Mouse (Mus musculus): ENCODE measurements around the gene Mical3. TPM values are rescaled to one million over a fixed set of nuclear protein-coding genes. Genes with fewer than 3 reads are reported as not detected.

Gene Mical3
- polyA plus RNA-seq, 1 experiment, result 67.4 TPM

GRCm38 (mm10) chr6:120955215-120955614 lies 175.6 kb downstream of the Mical3 start:
- Histone ChIP-seq H3K4me1 (ENCODE audit: control insufficient read depth, insufficient read depth, low read length) (peaks cover 5% of the 10 kb centered on the region), H3K27ac (ENCODE audit: insufficient read depth, low read length) (0 out of 2 replicates have a peak overlapping the region, but pooled peaks have one; percentile 44), H3K4me3 (ENCODE audit: insufficient read depth, low read length) (no peak overlapping the region)
- TF ChIP-seq POLR2A (IDR thresholded peaks at IDR 0.05; ENCODE audit: extremely low read depth, insufficient read depth, low read length), result no peak
- no peak for TF ChIP-seq CTCF (IDR thresholded peaks at IDR 0.05; ENCODE audit: extremely low read depth, insufficient read depth, low read length)

GRCm38 (mm10) chr6:120954241-120954640 lies 176.6 kb downstream of the Mical3 start:
- no peak overlapping the region for H3K4me3 ChIP-seq (ENCODE audit: insufficient read depth, low read length)
- TF ChIP-seq POLR2A (IDR thresholded peaks at IDR 0.05; ENCODE audit: extremely low read depth, insufficient read depth, low read length) (no peak), CTCF (IDR thresholded peaks at IDR 0.05; ENCODE audit: extremely low read depth, insufficient read depth, low read length) (no peak)
- peaks cover 3% of the 10 kb centered on the region; the same call in 1 of the 2 replicates for H3K4me1 ChIP-seq (ENCODE audit: control insufficient read depth, insufficient read depth, low read length)
- no peak overlapping the region for H3K27ac ChIP-seq (ENCODE audit: insufficient read depth, low read length)

GRCm38 (mm10) chr6:120952475-120952874 lies 178.3 kb downstream of the Mical3 start:
- H3K4me3 ChIP-seq (ENCODE audit: insufficient read depth, low read length), result no peak overlapping the region
- peaks cover 3% of the 10 kb centered on the region; the same call in 1 of the 2 replicates for H3K4me1 ChIP-seq (ENCODE audit: control insufficient read depth, insufficient read depth, low read length)
- TF ChIP-seq POLR2A (IDR thresholded peaks at IDR 0.05; ENCODE audit: extremely low read depth, insufficient read depth, low read length) (no peak), CTCF (IDR thresholded peaks at IDR 0.05; ENCODE audit: extremely low read depth, insufficient read depth, low read length) (no peak)
- no peak overlapping the region for H3K27ac ChIP-seq (ENCODE audit: insufficient read depth, low read length)

- no peak for TF ChIP-seq POLR2A (IDR thresholded peaks at IDR 0.05; ENCODE audit: extremely low read depth, insufficient read depth, low read length)
- TF ChIP-seq CTCF (IDR thresholded peaks at IDR 0.05; ENCODE audit: extremely low read depth, insufficient read depth, low read length), result no peak
- peaks cover 3% of the 10 kb centered on the region; the same call in 1 of the 2 replicates for H3K4me1 ChIP-seq (ENCODE audit: control insufficient read depth, insufficient read depth, low read length)
- H3K27ac ChIP-seq (ENCODE audit: insufficient read depth, low read length), result no peak overlapping the region
- H3K4me3 ChIP-seq (ENCODE audit: insufficient read depth, low read length), result no peak overlapping the region
Measured at GRCm38 (mm10) chr6:120951311-120951710, 179.5 kb downstream of the Mical3 start.

- H3K27ac ChIP-seq (ENCODE audit: insufficient read depth, low read length), result no peak overlapping the region
- no peaks in the 10 kb centered on the region for H3K4me1 ChIP-seq (ENCODE audit: control insufficient read depth, insufficient read depth, low read length)
- TF ChIP-seq POLR2A (IDR thresholded peaks at IDR 0.05; ENCODE audit: extremely low read depth, insufficient read depth, low read length) (no peak), CTCF (IDR thresholded peaks at IDR 0.05; ENCODE audit: extremely low read depth, insufficient read depth, low read length) (no peak)
- no peak overlapping the region for H3K4me3 ChIP-seq (ENCODE audit: insufficient read depth, low read length)
Measured at GRCm38 (mm10) chr6:120945510-120945909, 185.3 kb downstream of the Mical3 start.

GRCm38 (mm10) chr6:120943964-120944363 lies 186.8 kb downstream of the Mical3 start:
- no peaks in the 10 kb centered on the region for H3K4me1 ChIP-seq (ENCODE audit: control insufficient read depth, insufficient read depth, low read length)
- no peak overlapping the region for H3K4me3 ChIP-seq (ENCODE audit: insufficient read depth, low read length)
- TF ChIP-seq CTCF (IDR thresholded peaks at IDR 0.05; ENCODE audit: extremely low read depth, insufficient read depth, low read length) (no peak), POLR2A (IDR thresholded peaks at IDR 0.05; ENCODE audit: extremely low read depth, insufficient read depth, low read length) (no peak)
- no peak overlapping the region for H3K27ac ChIP-seq (ENCODE audit: insufficient read depth, low read length)

- Histone ChIP-seq H3K4me1 (ENCODE audit: control insufficient read depth, insufficient read depth, low read length) (no peaks in the 10 kb centered on the region), H3K4me3 (ENCODE audit: insufficient read depth, low read length) (no peak overlapping the region), H3K27ac (ENCODE audit: insufficient read depth, low read length) (no peak overlapping the region)
- TF ChIP-seq CTCF (IDR thresholded peaks at IDR 0.05; ENCODE audit: extremely low read depth, insufficient read depth, low read length), result no peak
- TF ChIP-seq POLR2A (IDR thresholded peaks at IDR 0.05; ENCODE audit: extremely low read depth, insufficient read depth, low read length), result no peak
Measured at GRCm38 (mm10) chr6:120943551-120943950, 187.2 kb downstream of the Mical3 start.

GRCm38 (mm10) chr6:120943079-120943478 lies 187.7 kb downstream of the Mical3 start:
- Histone ChIP-seq H3K4me1 (ENCODE audit: control insufficient read depth, insufficient read depth, low read length) (no peaks in the 10 kb centered on the region), H3K4me3 (ENCODE audit: insufficient read depth, low read length) (no peak overlapping the region), H3K27ac (ENCODE audit: insufficient read depth, low read length) (no peak overlapping the region)
- no peak for TF ChIP-seq CTCF (IDR thresholded peaks at IDR 0.05; ENCODE audit: extremely low read depth, insufficient read depth, low read length)
- TF ChIP-seq POLR2A (IDR thresholded peaks at IDR 0.05; ENCODE audit: extremely low read depth, insufficient read depth, low read length), result no peak

GRCm38 (mm10) chr6:120941575-120941974 lies 189.2 kb downstream of the Mical3 start:
- TF ChIP-seq CTCF (IDR thresholded peaks at IDR 0.05; ENCODE audit: extremely low read depth, insufficient read depth, low read length) (no peak), POLR2A (IDR thresholded peaks at IDR 0.05; ENCODE audit: extremely low read depth, insufficient read depth, low read length) (no peak)
- no peak overlapping the region for H3K4me3 ChIP-seq (ENCODE audit: insufficient read depth, low read length)
- no peak overlapping the region for H3K27ac ChIP-seq (ENCODE audit: insufficient read depth, low read length)
- H3K4me1 ChIP-seq (ENCODE audit: control insufficient read depth, insufficient read depth, low read length), result no peaks in the 10 kb centered on the region

GRCm38 (mm10) chr6:120941084-120941481 lies 189.7 kb downstream of the Mical3 start:
- TF ChIP-seq POLR2A (IDR thresholded peaks at IDR 0.05; ENCODE audit: extremely low read depth, insufficient read depth, low read length) (no peak), CTCF (IDR thresholded peaks at IDR 0.05; ENCODE audit: extremely low read depth, insufficient read depth, low read length) (no peak)
- no peak overlapping the region for H3K4me3 ChIP-seq (ENCODE audit: insufficient read depth, low read length)
- H3K27ac ChIP-seq (ENCODE audit: insufficient read depth, low read length), result no peak overlapping the region
- H3K4me1 ChIP-seq (ENCODE audit: control insufficient read depth, insufficient read depth, low read length), result no peaks in the 10 kb centered on the region

Data from cortical plate, adult 2 months (tissue).